Mouse (Mus musculus) heart, adult 11 months (tissue): ENCODE data around the gene Tmed9.

Experiments used
- DNase-seq: peaks from one replicate; pipeline ENCODE4 v3.0.0; 2022

The Tmed9 gene

DNA sequence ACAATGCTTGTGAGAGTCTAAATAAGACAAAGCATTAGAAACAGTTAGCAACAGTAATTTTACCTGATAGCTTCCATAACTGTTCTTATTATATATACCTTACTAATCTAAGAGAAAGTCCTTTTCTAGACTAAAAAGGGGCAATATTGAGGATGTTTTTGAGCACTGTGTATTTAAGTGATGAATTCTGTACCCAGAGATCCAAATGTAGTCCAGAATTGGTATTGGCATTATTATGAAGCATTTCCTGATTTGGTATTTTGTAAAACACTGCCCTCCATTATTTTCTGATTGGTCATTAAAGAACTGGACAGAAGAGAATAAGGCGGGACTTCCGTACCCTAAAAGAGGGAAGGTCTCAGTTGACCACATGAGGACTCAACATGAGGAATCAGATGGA lies at the start of gene Tmed9:
Tmed9 (plus strand) TSS at position 301 of the 400 bp plus-strand sequence.
- DNase-seq = no peak

DNA sequence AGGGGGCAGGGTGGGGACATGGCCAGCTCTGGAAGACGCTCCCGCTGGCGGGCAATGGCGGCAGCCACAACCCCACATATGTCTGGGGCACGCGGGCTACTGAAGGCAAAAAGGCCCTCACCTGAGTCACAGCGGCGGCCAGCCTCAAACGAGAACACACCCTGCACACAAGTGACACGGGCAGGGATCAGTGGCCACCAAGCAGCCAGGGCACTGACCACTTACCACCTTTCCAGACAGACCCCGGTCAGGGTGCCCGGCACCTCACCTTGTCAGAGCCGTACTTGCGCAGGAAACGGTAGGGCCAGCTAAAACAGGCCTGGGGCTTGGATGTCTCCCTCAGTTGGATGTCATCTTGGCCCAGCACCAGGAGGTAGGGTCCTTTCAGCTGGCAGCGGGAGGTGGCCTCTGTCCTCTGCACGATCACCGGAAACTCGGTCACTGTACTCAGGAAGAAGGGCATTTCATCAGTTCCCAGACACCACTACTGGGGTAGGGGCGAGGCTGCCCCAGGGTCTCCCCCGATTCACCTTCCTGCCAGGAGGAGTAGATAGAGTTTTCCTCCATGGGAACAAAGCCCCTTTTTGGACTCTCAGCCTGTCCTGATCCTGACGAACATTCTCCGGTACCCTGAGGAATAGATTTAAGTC lies 49.5 kb upstream of the Tmed9 start:
- DNase-seq = peak; percentile 91

DNA sequence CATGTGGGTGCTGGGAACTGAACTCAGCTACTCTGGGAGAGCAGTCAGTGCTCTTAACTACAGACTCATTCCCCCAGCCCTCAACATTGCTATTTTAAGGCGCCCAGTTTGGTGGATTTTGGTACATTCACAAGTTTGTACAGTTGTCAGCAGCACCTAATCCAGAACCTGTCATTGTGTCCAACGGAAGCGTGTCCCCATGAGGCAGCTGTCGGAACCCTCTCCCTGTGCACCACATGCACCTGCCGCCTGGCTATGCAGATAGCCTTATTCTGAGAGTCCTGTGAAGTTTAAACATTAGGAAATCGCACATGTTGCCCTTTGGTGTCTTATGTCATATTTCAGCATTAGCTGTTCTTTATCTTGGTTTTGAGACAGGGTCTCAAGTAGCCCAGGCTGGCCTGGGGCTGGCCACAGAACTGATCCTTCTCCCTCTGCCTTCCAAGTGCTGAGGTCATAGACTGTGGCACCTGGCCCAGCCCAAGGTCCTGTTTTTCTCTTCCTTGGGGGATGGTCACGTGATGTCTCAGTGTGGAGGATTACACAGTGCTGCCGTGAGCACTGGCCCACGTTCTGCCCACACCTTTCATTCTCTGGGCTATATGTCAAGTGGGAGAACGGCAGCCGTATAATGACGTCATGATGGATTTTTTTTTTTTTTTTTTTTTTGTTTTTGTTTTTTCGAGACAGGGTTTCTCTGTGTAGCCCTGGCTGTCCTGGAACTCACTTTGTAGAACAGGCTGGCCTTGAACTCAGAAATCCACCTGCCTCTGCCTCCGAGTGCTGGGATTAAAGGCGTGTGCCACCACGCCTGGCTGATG lies 47.6 kb upstream of the Tmed9 start:
- peak; percentile 88 for DNase-seq

DNA sequence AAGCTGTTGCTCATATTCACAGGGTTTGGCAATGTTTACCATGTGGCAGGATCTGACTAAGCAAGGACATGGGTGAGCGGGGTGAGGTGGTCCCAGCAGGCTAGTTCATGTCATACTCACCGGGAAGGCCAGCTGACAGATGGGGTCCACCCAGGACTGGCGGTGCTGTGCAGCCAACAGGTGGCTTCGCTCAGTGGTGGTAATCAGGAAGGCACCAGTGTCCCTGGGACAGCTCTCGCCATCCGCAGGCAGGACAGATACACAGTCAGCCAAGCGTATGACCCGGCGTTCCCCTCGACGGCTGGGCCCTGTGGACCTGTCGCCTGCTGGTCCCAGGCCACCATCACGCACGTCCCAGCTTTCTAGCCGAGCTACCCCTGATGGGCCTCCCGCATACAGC lies 46.3 kb upstream of the Tmed9 start:
- peak; percentile 82 for DNase-seq

DNA sequence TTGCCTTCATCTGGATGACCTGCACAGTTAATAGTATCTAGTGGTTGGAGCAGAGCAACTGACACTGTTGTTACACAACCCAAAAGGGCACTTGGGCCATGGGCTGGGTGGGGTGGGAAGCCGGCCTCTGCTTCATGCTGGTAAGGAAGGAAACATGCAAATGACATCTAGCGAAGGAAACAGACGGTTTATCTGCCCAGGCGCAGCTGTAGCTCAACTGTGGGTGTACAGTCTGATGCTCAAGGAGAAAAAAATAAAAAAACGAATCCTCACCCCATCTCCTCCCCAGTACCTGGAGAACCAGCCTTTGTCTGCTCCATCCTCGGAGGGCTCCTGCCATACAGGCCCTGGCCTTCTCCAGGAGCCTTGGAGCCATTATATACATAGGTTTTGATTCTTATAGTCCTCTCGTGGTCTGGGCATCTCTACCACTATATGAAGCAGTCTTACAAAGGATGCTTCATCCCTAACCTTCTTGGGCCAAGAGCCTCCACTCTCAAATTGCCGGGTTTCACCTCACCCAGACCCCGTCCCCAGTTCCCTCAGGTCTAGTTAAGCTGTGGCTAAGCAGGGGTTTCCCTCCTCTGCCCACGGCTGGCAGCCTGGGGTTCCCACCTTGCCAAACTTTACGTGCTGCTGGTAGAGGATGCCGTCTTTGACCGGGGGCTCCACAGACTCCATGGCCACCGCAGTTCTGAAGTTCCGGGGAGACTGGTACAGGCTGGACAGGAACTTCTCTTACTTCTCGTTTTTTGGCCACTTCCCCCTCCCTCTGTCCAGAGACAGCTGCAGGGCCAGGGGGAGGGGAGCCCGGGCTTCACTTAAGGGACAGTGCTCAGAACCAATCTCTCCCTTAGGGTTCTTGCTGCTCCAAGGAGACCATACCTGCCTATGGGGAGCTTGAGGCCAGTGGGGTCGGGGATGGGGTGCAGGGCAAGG lies 45.4 kb upstream of the Tmed9 start:
- peak; percentile 96 for DNase-seq

DNA sequence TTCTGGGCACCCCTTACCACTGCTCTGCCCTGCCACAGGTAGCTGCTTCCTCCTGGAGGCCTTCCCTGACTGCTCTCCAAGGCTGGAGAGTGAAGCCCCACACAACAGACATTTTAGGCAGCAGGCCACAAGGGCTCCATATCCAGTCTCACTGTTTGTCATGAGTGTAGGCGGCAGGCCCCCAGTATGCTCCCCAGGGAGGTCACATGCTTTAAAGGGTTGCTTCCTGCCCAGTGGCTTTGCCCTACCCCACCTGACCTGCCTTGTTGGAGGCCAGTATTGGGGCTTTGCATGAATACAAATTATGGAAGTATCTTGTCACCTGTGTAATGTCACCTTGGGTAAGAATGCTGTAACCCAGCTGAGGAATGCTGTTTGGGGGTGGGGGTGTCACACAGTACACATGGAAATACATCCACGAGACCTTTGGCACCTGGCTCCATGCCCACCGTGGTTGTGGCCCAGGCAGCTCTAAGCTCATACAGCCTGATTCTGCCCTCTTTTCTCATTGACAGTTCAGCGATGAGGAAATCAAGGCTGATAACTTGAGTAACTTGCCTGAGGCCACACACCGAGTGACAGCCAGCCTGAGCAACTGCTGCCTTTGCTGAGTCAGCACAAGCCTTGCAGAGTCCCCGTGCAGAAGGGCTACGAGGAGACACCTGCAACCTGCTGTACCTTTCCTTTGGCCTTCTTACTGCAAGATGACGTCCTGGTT lies 44.2 kb upstream of the Tmed9 start, which contains the start of gene Dok3:
Dok3 (minus strand) TSS at position 99 of the 718 bp plus-strand sequence.
- peak; percentile 93 for DNase-seq

DNA sequence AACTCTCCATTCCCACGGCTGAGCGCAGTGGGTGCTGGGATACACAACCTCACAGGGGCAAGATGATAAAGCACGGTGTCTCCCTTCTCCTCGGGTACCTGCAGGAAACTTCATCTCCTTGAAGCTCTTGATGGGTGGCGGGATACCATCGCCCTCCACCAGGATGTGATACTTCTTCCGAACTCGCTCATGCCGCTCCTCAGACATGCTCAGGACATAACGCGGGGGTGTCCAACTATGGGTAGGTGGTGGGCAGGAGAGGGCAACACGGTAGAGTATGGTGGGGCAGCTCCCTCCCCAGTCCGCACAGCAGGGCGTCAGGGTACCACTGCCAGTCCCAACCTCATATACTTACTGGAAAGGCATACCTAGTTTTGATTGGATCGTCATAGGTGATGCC lies 38.3 kb upstream of the Tmed9 start:
- DNase-seq = no peak

DNA sequence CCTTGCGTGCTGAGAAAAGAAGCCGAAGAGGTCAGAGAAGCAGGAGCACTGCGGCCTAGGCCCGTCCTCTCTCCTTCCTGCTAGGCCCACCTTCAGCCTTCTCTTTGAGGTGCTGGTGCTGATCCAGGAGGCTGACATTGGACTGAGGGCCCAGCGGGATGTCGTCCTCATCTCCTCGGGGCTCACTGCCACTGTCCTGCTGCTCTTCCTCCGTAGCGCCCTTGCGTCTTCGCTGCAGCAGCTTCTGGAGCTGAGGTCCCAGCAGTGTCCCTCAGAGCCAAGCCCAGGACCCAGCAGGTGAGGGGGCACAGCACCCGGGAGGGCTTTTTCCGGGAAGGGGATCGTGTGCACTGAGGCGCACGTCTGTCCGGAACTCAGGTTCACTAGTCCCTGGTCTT lies 37.7 kb upstream of the Tmed9 start:
- no peak for DNase-seq

DNA sequence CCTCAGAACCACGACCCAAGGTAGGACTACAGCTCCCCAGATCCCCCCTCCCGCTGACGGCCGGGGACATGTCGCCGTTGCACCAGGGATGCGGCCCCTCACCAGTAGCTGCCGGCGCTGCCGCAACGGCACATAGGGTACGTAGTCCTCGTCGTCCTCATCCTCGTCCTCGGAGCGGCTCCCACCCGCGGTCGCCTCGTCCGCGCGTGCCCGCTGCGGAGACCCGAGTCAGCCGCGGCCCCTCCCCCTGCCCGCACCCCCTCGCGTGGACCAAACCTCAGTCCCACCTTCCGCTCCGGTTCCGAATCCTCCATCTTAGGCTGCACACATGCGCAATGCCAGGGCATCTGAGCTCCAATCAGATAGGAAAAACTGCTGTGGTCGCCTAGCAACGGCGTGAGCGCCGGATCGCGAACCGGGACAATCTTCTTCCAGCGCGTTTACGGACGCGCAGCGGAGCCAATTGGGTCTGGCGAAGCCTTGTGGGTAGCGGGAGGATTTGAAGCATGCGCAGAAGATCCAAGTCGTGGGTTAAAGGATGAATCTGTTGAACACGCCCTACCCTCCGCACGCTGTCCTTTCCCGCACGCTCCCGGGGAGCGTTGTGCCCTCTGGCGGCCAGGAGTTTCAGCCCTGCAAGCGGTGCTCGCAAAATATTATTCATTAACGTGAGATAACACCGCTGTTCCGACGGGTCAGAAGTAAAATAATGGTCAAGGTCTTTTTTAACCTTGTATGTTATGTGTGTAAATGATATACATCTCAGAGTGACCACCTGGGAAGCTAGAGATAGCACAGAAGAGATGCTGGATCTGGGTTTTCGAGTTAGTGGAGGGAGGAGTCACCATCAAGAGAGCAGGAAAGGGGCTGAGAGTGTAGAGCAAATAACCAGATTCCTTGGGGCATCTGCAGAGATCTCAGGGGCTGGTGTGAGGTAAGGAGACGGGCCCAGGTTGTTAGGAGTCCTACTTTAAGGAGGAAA lies 37.0 kb upstream of the Tmed9 start, which contains the start of gene Ddx41:
Ddx41 (minus strand) TSS at position 465 of the 982 bp plus-strand sequence.
- DNase-seq = peak; percentile 100

DNA sequence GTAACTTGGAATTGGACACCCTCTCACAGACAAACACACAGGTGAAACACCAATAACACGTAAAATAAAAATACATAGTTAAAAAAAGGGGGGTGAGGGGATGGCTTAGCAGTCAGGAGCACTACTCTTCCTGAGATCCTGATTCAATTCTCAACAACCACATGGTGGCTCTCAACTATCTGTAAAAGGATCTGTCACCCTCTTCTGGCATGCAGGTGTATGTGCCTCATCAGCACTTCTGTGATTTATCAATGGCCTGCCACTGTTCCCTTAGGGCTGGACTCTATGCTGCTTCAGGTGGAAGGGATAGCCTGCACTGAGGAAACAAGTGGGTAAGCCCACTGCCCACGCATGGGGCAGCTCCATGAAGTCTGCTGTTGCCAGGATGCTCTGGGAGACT lies 32.6 kb upstream of the Tmed9 start:
- DNase-seq = no peak

DNA sequence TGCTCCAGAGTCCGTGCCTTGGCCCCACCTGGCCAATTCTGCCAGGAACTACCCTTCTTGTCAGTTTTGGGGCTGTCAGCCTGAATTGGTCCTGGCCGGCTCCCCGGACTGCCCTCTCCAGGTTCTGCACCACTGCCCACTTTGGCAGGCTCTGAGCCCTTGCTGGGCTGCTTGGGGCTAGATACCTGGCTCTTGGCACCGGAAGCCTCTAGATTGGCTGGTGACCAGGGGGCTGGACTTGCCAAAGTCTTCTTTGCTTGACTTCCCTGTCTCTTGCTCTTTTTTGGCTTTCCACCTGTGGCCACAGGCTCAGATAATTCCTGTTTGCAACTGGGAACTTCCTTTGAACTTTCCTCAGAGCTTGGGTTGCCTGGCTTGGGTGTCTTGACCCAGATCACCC lies 30.6 kb upstream of the Tmed9 start:
- no peak for DNase-seq

DNA sequence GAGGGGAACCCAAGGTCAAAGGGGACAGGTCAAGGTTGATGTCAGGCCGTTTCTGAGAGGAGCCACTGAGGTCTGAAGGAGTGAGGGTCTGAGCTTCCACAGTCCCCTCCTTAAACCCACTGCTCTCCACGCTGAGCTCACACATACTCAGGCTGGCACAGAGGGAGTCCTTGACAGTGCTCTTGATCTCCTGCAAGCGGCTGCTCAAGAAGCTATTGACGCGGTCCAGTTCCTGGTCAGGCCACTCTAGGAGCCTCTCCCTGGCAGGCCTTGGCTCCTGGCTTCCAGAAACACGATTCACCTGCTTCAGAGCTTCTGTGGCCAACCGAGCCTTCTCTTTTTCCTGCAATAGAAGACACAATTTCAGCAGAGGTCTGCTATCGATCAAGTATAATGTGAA lies 30.1 kb upstream of the Tmed9 start:
- no peak for DNase-seq

DNA sequence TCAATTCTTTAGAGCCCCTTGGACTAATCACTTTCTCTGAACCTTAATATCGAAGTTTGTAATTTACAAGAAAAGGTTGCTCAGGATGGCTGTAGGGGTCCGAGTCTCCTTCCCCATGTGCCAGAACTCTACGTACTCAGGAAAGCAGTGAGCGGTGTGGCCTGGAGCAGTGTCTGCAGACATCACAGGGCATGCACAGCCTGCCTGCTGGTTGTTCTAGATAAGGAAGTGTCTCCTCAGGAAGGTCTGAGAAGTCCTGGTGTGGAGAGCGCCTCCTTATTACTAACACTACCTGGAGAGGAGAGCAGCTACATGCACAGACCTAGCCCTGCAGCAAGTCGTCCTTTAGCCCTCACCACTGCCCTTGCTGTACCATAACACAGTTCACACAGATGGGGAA lies 28.7 kb upstream of the Tmed9 start:
- DNase-seq = no peak

DNA sequence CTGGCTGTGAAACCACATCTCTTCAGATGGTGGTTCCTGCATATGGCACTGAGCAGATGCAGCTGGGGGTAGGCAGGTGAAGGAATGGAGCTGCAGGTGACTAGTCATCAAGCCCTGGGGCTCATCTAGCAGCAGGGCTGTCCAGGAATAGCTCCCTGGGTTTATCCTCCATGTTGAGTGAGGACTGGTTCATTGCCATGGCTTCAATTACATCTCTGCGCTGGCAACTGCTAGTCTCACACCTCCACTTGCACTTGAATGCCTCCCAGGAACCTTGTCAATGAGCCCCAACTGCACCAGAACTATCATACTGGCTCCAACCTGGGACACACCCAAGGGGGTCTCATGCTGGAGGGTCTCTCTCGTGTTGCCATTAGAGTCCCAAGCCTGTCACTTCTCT lies 25.6 kb upstream of the Tmed9 start:
- no peak for DNase-seq

DNA sequence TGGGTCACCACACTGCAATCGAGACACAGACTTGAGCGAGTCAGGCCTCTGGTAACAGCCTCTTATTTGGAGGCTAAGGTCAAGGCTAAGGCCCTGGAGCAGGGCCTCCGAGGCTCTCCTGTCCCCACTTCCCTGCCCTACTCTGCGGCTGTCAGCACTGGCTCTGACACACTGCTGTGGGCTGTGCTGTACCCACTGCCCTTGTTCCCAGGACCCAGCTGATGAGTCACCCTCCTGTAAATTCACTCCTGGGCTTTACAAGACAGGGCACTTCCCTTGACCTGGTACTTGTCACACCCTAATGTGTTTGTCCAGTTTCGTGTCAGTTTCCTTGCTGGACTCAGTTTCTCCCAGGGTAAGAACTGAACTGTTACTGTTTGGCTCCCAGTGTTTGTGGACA lies 25.1 kb upstream of the Tmed9 start:
- peak; percentile 82 for DNase-seq

DNA sequence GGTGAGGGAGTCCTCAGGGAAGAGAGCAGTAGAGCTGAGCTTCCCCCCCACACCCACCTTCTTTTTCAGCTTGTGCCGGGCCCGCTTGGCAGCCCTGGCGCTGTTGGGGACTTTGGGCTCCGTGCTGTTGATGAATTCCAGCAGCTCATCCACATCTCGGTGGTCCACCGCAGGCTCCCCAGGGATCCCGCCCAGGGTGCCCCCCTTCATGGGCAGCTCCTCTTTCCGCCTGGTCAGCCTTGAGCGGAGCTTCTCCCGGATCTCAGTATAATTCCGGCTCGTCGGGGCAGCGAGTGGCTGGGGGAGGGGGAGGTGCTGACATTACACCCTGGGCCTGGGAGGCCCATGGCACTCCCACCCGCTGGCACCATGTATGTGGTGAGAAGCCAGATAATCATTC lies 24.5 kb upstream of the Tmed9 start:
- DNase-seq = peak; percentile 90

DNA sequence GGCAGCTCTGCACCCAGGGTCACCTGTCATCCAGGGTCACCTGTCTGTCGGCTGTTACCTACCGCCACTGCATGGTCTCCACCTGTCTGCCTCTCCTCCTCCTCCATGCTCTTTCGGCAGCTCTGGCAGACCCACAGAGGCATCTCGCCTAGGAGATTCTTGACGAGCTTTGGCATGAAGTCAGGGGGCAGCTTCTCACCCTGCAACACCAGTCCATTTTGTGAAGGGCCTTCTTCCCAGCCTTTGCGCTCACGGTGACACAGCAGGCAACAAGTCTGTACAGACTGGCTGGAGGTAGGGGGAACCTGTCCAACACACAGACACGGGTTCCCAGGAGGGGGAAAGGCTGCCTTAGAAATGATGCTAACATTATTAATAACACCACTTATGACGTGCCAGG lies 17.6 kb upstream of the Tmed9 start:
- DNase-seq = peak; percentile 91

DNA sequence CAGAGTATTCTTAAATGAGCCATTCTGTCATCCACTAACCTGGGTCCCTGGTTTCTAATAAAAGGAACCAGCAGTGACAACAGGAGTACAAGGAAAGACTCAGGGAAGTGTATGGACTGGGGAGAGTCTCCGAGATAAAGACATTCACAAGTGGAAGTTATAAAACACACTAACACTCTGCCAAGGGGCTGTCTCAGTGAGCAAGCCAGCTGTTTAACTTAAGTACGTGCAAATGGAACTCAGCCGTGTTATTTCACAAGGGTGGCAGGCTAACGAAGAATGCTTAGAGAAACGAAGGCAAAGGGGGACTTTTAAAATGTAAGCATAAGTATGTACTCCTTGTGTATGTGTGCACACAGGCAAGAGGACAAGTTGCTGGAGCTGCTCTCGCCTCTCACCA lies 16.0 kb upstream of the Tmed9 start:
- no peak for DNase-seq

DNA sequence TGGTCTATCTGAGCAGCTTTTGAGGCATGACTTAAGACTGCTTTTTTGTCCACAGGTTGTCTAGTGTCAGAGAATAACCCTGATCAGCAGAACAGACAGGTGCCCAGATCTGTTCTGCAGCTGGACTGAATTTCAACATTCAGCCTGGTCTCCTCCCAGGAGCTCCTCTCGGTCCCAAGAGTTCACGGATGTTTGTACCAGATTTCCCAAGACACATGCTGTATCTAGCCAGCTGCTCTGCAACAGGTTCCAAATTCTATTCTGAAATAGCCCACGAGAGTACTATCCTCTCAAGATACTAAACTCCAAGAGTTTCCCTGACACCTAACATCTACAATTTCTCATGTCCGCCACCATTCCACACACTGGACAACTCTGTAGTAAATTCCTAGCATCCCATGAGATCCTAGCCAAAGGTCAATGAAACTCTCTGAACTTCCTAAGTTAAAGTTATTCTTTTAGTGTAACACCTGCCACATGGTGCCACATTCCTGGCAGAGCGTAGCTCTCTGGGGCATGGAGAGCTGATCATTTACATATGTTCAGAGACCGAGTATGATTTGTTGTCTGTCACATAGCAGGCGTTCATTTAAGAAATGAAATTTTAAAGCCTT lies 10.2 kb upstream of the Tmed9 start:
- DNase-seq = no peak

DNA sequence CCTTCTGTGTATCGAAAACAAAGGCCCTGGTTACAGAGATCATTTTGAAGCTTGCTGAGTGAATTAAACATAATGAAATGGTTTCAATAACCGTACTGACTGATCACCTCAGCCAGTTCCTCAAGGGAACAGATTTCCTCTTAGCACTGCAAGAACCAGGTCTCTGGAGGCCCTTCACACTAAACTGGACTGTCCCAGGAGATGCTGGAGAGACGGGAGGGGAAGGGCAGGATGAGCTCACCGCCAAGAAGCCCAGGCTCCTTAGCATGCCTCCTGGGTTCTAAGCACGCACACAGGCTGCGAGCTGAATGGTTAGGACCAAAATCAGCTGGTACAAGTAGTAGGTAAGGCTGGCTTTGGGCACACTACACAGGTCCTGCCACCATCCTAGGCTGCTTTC lies 6.5 kb upstream of the Tmed9 start:
- peak; percentile 93 for DNase-seq

DNA sequence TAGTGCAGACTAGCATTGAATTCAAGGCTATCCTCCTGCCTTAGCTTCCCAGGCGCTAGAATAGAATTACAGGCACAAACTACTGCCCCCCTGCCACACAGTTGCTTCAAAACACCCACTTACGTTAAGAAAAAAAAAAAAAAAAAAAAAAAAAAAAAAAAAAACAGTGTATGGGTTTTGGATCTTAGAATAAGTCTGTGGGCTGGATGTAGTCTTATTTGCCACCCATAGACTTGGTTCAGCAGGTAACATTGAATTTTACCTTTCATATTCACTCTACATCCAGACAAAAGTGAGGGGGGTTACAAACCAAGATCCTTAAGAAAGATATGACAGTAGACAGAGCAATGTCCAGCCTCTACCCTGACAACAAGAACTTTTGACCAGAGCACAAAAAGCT lies 5.6 kb upstream of the Tmed9 start:
- no peak for DNase-seq
